Mouse (Mus musculus) heart, postnatal 4 days (tissue): ENCODE measurements around the gene Gm14214. TPM values are rescaled to one million over a fixed set of nuclear protein-coding genes. Genes with fewer than 3 reads are reported as not detected.

ENCODE experiments used
- DNase-seq: peaks from one replicate; pipeline ENCODE4 v3.0.0; 2021
- total RNA-seq, 2 experiments: library from RNA; stranded (reverse); gene quantifications; 2 replicates each; pipeline ENCODE4 v1.2.3; 2021

The Gm14214 gene
- total RNA-seq, 2 experiments from 2014 or later: not detected

DNA sequence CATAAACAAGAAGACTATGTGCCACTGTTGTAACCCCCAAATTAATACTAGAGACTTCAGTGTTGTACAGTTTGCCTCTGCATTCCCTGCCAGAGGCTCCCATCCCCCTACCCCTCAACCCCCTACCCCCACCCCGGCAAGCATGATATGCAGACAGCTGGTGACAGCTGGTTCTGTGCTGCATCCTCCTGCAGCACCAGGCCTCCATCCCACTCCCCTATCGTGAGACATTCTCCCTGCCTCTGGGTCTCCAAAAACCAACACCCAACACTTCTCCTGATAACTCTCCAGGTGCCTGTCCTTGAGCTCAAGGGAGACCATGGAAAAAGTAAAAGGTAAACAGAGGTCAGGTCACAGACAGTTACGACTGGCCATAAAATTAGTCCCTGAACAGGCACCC, 40.1 kb downstream of the Gm14214 start:
- no peak for DNase-seq

DNA sequence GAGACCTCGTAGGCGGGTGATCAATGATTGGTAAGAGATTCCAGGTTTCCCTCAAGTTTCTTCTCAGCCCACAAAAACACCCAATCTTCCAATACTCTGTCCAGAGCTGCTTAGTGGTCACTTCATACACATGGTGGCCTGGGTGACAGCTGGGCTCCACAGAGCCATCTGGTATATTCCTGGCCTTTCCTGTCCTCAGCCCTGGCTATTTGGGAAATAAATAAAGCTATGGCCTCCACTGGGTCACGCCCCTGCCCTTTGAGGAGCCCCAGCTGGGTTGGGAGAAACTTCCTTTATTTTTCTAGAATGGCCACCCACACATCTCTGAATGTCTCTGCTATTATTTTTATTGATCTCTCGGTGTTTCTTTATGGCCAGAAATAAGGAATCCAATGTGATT, 46.4 kb downstream of the Gm14214 start:
- DNase-seq: no peak

- no peak for DNase-seq
These were observed 49.5 kb downstream of the Gm14214 start for GRCm38 (mm10) chr2:154720315-154720714.

Other genes with a start within 250 kb of the Gm14214 start
- gene 1700003F12Rik, start 222.9 kb downstream of the Gm14214 start, total RNA-seq: under 1 TPM in 1 of 2 experiments, not detected in 1; 0.81 TPM
- under 1 TPM in 1 of 2 experiments, not detected in 1; 0.17 TPM for gene Actl10, start 218.3 kb downstream of the Gm14214 start, total RNA-seq
- gene Necab3, start 211.1 kb downstream of the Gm14214 start, total RNA-seq: 1 to 10 TPM in 1 of 2 experiments, under 1 TPM in 1; 0.81 to 1.8 TPM
- 10 to 100 TPM; 32.3 to 35.6 TPM for gene E2f1, start 200.1 kb downstream of the Gm14214 start, total RNA-seq
- 10 to 100 TPM; 14.5 to 20.4 TPM for gene Pxmp4, start 166.3 kb downstream of the Gm14214 start, total RNA-seq
- gene Zfp341, start 156.7 kb downstream of the Gm14214 start, total RNA-seq: 1 to 10 TPM; 2.4 TPM
- gene 4930519P11Rik, start 156.6 kb downstream of the Gm14214 start, total RNA-seq: not detected
- 100 to 1,000 TPM; 133 to 134 TPM for gene Chmp4b, start 118.3 kb downstream of the Gm14214 start, total RNA-seq
- 100 to 1,000 TPM; 212 to 222 TPM for gene Raly, start 21.1 kb upstream of the Gm14214 start, total RNA-seq
- not detected for gene a, start 21.4 kb upstream of the Gm14214 start, total RNA-seq
- gene Eif2s2, start 122.9 kb upstream of the Gm14214 start, total RNA-seq: 10 to 100 TPM; 84.1 to 86.4 TPM
- under 1 TPM; 0.16 to 0.21 TPM for gene Gm14226, start 248.2 kb upstream of the Gm14214 start, total RNA-seq